Mouse (Mus musculus): Measurements from ENCODE around the gene Epn2. TPM values are rescaled to one million over a fixed set of nuclear protein-coding genes. Genes with fewer than 3 reads are reported as not detected.
"Not testable (repeated sequence)": the region's sequence is repeated elsewhere in the genome, so short reads cannot be mapped to it uniquely, and the experiment has no call there.

The Epn2 gene
- polyA plus RNA-seq, 1 experiment from 2014 or later, result 2.8 TPM

GRCm38 (mm10) chr11:61582808-61583207 lies 3.3 kb upstream of the Epn2 start:
- H3K9ac ChIP-seq (ENCODE audit: low read depth, low read length); H3K9me3 ChIP-seq (replicated peaks; ENCODE audit: control insufficient read depth, low read length); H3K36me3 ChIP-seq (ENCODE audit: control insufficient read depth, insufficient read depth); H3K4me3 ChIP-seq (ENCODE audit: low read depth, low read length); H3K4me2 ChIP-seq (ENCODE audit: low read depth, low read length); H3K27ac ChIP-seq (ENCODE audit: low read length); ATAC-seq (ENCODE audit: low read depth); H3K4me1 ChIP-seq (ENCODE audit: control insufficient read depth, low read depth, low read length): not testable (repeated sequence)
- 63% methylated on average over 3 of the region's 5 CpGs for WGBS (ENCODE audit: insufficient replicate concordance)
- H3K27me3 ChIP-seq (ENCODE audit: control insufficient read depth, insufficient read depth, low read depth, low read length), result peaks cover 24% of the 10 kb centered on the region

DNA sequence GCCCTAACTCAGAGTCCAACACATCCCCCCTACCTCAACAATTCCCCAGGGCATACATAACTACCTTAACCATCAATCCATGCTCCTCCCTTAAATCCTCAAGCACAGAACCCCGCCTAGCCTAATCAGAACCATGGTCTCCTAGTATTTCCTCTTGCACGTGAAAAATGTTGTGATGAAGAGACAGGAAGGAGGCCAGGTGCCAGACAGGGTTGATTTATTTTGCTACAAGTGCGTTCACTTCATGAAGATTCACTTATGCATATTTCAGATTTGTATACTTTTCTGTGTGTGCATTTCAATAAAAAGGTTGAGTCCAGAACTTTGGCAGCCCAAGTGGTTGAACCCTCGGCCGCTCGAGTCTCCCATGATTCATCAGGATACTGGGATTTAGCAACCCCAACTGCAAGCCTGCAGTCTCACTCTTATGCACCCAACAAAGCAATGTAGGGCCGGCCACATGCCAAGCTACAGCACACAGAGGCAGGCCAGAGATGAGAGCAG lies 443 bp upstream of the Epn2 start:
- Histone ChIP-seq H3K36me3 (ENCODE audit: control insufficient read depth, insufficient read depth) (no peaks in the 10 kb centered on the region), H3K4me1 (ENCODE audit: control insufficient read depth, low read depth, low read length) (peaks cover 4% of the 10 kb centered on the region; the same call in 1 of the 2 replicates), H3K9me3 (replicated peaks; ENCODE audit: control insufficient read depth, low read length) (no peaks in the 10 kb centered on the region), H3K4me3 (ENCODE audit: low read depth, low read length) (peak overlapping the region; percentile 61; the same call in 1 of the 2 replicates), H3K27ac (ENCODE audit: low read length) (no peak overlapping the region), H3K4me2 (ENCODE audit: low read depth, low read length) (no peak overlapping the region), H3K9ac (ENCODE audit: low read depth, low read length) (no peak overlapping the region), H3K27me3 (ENCODE audit: control insufficient read depth, insufficient read depth, low read depth, low read length) (peaks cover 29% of the 10 kb centered on the region)
- ATAC-seq (ENCODE audit: low read depth), result no peak
- WGBS (ENCODE audit: insufficient replicate concordance), result 59% methylated on average over 7 of the region's 7 CpGs

DNA sequence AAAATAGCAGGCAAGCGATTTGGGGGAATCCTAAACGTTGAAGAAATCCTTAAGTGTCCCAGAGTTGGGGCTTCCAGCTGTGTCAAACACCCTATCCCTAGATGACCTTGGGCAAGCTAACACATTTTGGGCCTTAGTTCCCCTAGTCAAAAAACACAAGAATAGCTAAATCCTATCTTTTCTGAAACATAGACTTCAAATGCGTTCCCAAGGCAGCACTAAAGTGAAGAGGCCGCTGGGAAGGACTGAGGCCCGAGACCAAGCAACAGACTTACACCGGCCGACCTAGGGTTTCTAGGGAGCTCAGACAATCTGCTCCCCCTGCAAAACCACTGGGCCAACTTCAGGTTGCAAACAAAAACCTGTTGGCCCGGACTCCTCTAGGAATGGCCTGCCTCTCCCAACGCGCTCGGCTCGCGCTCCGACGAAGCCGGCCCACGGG lies 925 bp downstream of the Epn2 start:
- Histone ChIP-seq H3K27me3 (ENCODE audit: control insufficient read depth, insufficient read depth, low read depth, low read length) (peaks cover 29% of the 10 kb centered on the region), H3K4me1 (ENCODE audit: control insufficient read depth, low read depth, low read length) (peaks cover 4% of the 10 kb centered on the region; the same call in 1 of the 2 replicates), H3K27ac (ENCODE audit: low read length) (no peak overlapping the region), H3K4me2 (ENCODE audit: low read depth, low read length) (peak overlapping the region; percentile 67), H3K9me3 (replicated peaks; ENCODE audit: control insufficient read depth, low read length) (no peaks in the 10 kb centered on the region), H3K9ac (ENCODE audit: low read depth, low read length) (peak overlapping the region; percentile 55), H3K4me3 (ENCODE audit: low read depth, low read length) (peak overlapping the region; percentile 61), H3K36me3 (ENCODE audit: control insufficient read depth, insufficient read depth) (no peaks in the 10 kb centered on the region)
- ATAC-seq (ENCODE audit: low read depth), result no peak
- WGBS (ENCODE audit: insufficient replicate concordance), result 3% methylated on average over 17 of the region's 17 CpGs

- no peak for ATAC-seq (ENCODE audit: low read depth)
- no peak overlapping the region for H3K4me3 ChIP-seq (ENCODE audit: low read depth, low read length)
- WGBS (ENCODE audit: insufficient replicate concordance), result 3% methylated on average over 5 of the region's 5 CpGs
- no peak overlapping the region for H3K9ac ChIP-seq (ENCODE audit: low read depth, low read length)
- H3K4me2 ChIP-seq (ENCODE audit: low read depth, low read length), result peak overlapping the region; percentile 67
- H3K4me1 ChIP-seq (ENCODE audit: control insufficient read depth, low read depth, low read length), result peaks cover 4% of the 10 kb centered on the region; the same call in 1 of the 2 replicates
- peaks cover 29% of the 10 kb centered on the region for H3K27me3 ChIP-seq (ENCODE audit: control insufficient read depth, insufficient read depth, low read depth, low read length)
- no peaks in the 10 kb centered on the region for H3K9me3 ChIP-seq (replicated peaks; ENCODE audit: control insufficient read depth, low read length)
- H3K27ac ChIP-seq (ENCODE audit: low read length), result no peak overlapping the region
- H3K36me3 ChIP-seq (ENCODE audit: control insufficient read depth, insufficient read depth), result no peaks in the 10 kb centered on the region
These were observed 1.5 kb downstream of the Epn2 start for GRCm38 (mm10) chr11:61577991-61578390.

DNA sequence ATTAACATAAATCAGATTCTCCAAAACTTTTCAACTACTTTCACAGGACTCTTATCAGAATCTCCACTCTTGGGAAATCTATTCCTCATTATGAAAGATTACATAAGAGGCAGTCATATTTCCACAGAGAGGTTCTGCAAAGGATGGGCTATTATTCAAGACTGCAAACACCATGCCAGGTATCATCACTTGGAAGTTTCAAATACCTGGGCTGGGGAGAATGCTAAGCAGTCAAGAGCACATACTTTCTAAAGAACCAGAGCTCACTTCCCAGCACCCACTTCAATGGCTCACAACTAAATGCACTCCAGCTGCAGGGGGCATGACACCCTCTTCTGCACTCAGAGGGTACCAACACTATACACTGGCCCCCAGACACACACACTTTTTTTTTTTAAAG lies 2.1 kb downstream of the Epn2 start:
- H3K4me2 ChIP-seq (ENCODE audit: low read depth, low read length), result no peak overlapping the region
- peaks cover 29% of the 10 kb centered on the region for H3K27me3 ChIP-seq (ENCODE audit: control insufficient read depth, insufficient read depth, low read depth, low read length)
- H3K4me1 ChIP-seq (ENCODE audit: control insufficient read depth, low read depth, low read length), result peaks cover 4% of the 10 kb centered on the region; the same call in 1 of the 2 replicates
- no peak overlapping the region for H3K4me3 ChIP-seq (ENCODE audit: low read depth, low read length)
- no peak overlapping the region for H3K9ac ChIP-seq (ENCODE audit: low read depth, low read length)
- no peak for ATAC-seq (ENCODE audit: low read depth)
- H3K27ac ChIP-seq (ENCODE audit: low read length), result no peak overlapping the region
- no peaks in the 10 kb centered on the region for H3K9me3 ChIP-seq (replicated peaks; ENCODE audit: control insufficient read depth, low read length)
- no peaks in the 10 kb centered on the region for H3K36me3 ChIP-seq (ENCODE audit: control insufficient read depth, insufficient read depth)

- no peak overlapping the region for H3K9ac ChIP-seq (ENCODE audit: low read depth, low read length)
- H3K4me3 ChIP-seq (ENCODE audit: low read depth, low read length), result no peak overlapping the region
- ATAC-seq (ENCODE audit: low read depth), result no peak
- no peaks in the 10 kb centered on the region for H3K4me1 ChIP-seq (ENCODE audit: control insufficient read depth, low read depth, low read length)
- no peaks in the 10 kb centered on the region for H3K36me3 ChIP-seq (ENCODE audit: control insufficient read depth, insufficient read depth)
- H3K27me3 ChIP-seq (ENCODE audit: control insufficient read depth, insufficient read depth, low read depth, low read length), result peaks cover 9% of the 10 kb centered on the region
- no peaks in the 10 kb centered on the region for H3K9me3 ChIP-seq (replicated peaks; ENCODE audit: control insufficient read depth, low read length)
- no peak overlapping the region for H3K27ac ChIP-seq (ENCODE audit: low read length)
- no peak overlapping the region for H3K4me2 ChIP-seq (ENCODE audit: low read depth, low read length)
- 48% methylated on average over 4 of the region's 4 CpGs for WGBS (ENCODE audit: insufficient replicate concordance)
These were observed 6.2 kb downstream of the Epn2 start for GRCm38 (mm10) chr11:61573266-61573665.

GRCm38 (mm10) chr11:61571225-61571624 lies 8.3 kb downstream of the Epn2 start:
- no peak for ATAC-seq (ENCODE audit: low read depth)
- Histone ChIP-seq H3K9me3 (replicated peaks; ENCODE audit: control insufficient read depth, low read length) (no peaks in the 10 kb centered on the region), H3K9ac (ENCODE audit: low read depth, low read length) (no peak overlapping the region), H3K4me1 (ENCODE audit: control insufficient read depth, low read depth, low read length) (no peaks in the 10 kb centered on the region), H3K27ac (ENCODE audit: low read length) (no peak overlapping the region), H3K4me3 (ENCODE audit: low read depth, low read length) (no peak overlapping the region), H3K36me3 (ENCODE audit: control insufficient read depth, insufficient read depth) (no peaks in the 10 kb centered on the region), H3K27me3 (ENCODE audit: control insufficient read depth, insufficient read depth, low read depth, low read length) (no peaks in the 10 kb centered on the region; the same call in 1 of the 2 replicates), H3K4me2 (ENCODE audit: low read depth, low read length) (no peak overlapping the region)
- 70% methylated on average over 3 of the region's 3 CpGs for WGBS (ENCODE audit: insufficient replicate concordance)

- Histone ChIP-seq H3K27ac (ENCODE audit: low read length) (no peak overlapping the region), H3K9me3 (replicated peaks; ENCODE audit: control insufficient read depth, low read length) (no peaks in the 10 kb centered on the region), H3K27me3 (ENCODE audit: control insufficient read depth, insufficient read depth, low read depth, low read length) (no peaks in the 10 kb centered on the region; the same call in 1 of the 2 replicates), H3K4me2 (ENCODE audit: low read depth, low read length) (no peak overlapping the region), H3K36me3 (ENCODE audit: control insufficient read depth, insufficient read depth) (no peaks in the 10 kb centered on the region), H3K4me3 (ENCODE audit: low read depth, low read length) (no peak overlapping the region), H3K9ac (ENCODE audit: low read depth, low read length) (no peak overlapping the region), H3K4me1 (ENCODE audit: control insufficient read depth, low read depth, low read length) (no peaks in the 10 kb centered on the region)
- ATAC-seq (ENCODE audit: low read depth), result no peak
- WGBS (ENCODE audit: insufficient replicate concordance), result 59% methylated on average over 1 of the region's 1 CpGs
These were observed 9.8 kb downstream of the Epn2 start for GRCm38 (mm10) chr11:61569671-61570070.

DNA sequence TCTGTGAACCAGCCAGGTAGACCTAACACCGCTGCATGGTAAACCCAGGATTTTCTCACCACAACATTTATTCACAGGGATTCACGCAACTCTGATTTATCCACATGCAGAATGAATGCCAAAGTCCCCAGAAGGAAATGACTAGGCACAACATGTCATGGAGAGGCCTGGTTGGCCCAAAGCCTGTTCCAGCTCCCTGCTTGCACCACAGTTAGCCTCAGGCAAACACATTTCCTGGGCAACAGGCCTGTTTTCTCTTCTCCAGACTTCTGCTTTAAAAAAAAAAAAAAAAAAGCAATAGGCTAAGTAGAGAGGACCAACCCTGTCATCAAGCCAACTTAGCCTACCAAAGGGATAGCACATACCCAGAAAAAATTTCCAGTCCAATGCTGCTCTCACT lies 14.9 kb downstream of the Epn2 start:
- ATAC-seq (ENCODE audit: low read depth), result no peak
- Histone ChIP-seq H3K9me3 (replicated peaks; ENCODE audit: control insufficient read depth, low read length) (no peaks in the 10 kb centered on the region), H3K4me1 (ENCODE audit: control insufficient read depth, low read depth, low read length) (no peaks in the 10 kb centered on the region), H3K4me3 (ENCODE audit: low read depth, low read length) (no peak overlapping the region), H3K27me3 (ENCODE audit: control insufficient read depth, insufficient read depth, low read depth, low read length) (no peaks in the 10 kb centered on the region; the same call in 1 of the 2 replicates), H3K36me3 (ENCODE audit: control insufficient read depth, insufficient read depth) (no peaks in the 10 kb centered on the region), H3K4me2 (ENCODE audit: low read depth, low read length) (no peak overlapping the region), H3K27ac (ENCODE audit: low read length) (no peak overlapping the region), H3K9ac (ENCODE audit: low read depth, low read length) (no peak overlapping the region)
- WGBS (ENCODE audit: insufficient replicate concordance), result 59% methylated on average over 2 of the region's 2 CpGs
